Mouse (Mus musculus) lung, postnatal 0 days (tissue): ENCODE measurements around the gene P4ha1.

Source experiments
- CTCF ChIP-seq: IDR thresholded peaks from 2 replicates; pipeline ENCODE4 v1.5.1; 2016; ENCODE audit warnings: antibody characterized with exemption, mild to moderate bottlenecking
- EP300 ChIP-seq: IDR thresholded peaks from 2 replicates; pipeline ENCODE4 v1.6.1; 2016; ENCODE audit warnings: antibody characterized with exemption, mild to moderate bottlenecking, control low read depth

- TF ChIP-seq CTCF (no peak), EP300 (no peak)
Measured at GRCm38 (mm10) chr10:59389652-59390051, 66.6 kb downstream of the P4ha1 start.
